8 mouse cellular contexts compared by ENCODE assay signal in genomic region chr4:133887249-133887648, GRCm38 (mm10). TPM values are rescaled to one million over a fixed set of nuclear protein-coding genes. Genes with fewer than 3 reads are reported as not detected.
DNase-seq lines count a peak whose midpoint lies in the region; ATAC-seq and TF ChIP-seq lines count a peak whose summit lies in the region.

No protein-coding gene starts in this region.

- peak; percentile 42 for DNase-seq in kidney, adult 11 months
- DNase-seq in kidney, adult 18-20 months, result no peak
- DNase-seq in adrenal gland, postnatal 14 days, result peak; percentile 67
- DNase-seq in forebrain, embryonic 11.5 days (ENCODE audit: low spot score), result no peak
- peak; percentile 63 for DNase-seq in lung, postnatal 0 days (ENCODE audit: low spot score)
- no peak for DNase-seq in right cerebral cortex, postnatal 10 days (ENCODE audit: low spot score in 2 of 2)

- no peak for TF ChIP-seq EP300 in lung, postnatal 0 days (IDR thresholded peaks at IDR 0.05)

- peaks cover 5% of the 10 kb centered on the region for H3K4me1 ChIP-seq in forebrain, embryonic 11.5 days (replicated peaks; ENCODE audit: control insufficient read depth, insufficient read depth, low read length)
- H3K4me1 ChIP-seq in intestine, embryonic 16.5 days (ENCODE audit: control insufficient read depth, insufficient read depth, low read length), result peaks cover 21% of the 10 kb centered on the region
- peaks cover 5% of the 10 kb centered on the region; the same call in 1 of the 2 replicates for H3K4me1 ChIP-seq in lung, postnatal 0 days (ENCODE audit: insufficient read depth, low read depth, low read length)

- peak overlapping the region; percentile 77 for H3K9ac ChIP-seq in forebrain, embryonic 11.5 days (ENCODE audit: low read length)
- H3K9ac ChIP-seq in intestine, embryonic 16.5 days (ENCODE audit: low read depth, low read length), result peak overlapping the region; percentile 93
- peak overlapping the region; percentile 74 for H3K9ac ChIP-seq in lung, postnatal 0 days (replicated peaks; ENCODE audit: low read depth)

- H3K4me3 ChIP-seq in forebrain, embryonic 11.5 days (ENCODE audit: low read depth, low read length), result peak overlapping the region; percentile 75
- peak overlapping the region; percentile 85 for H3K4me3 ChIP-seq in intestine, embryonic 16.5 days (ENCODE audit: low read length)
- peak overlapping the region; percentile 81 for H3K4me3 ChIP-seq in lung, postnatal 0 days (ENCODE audit: low read depth, low read length)

- no peaks in the 10 kb centered on the region for H3K27me3 ChIP-seq in forebrain, embryonic 11.5 days (ENCODE audit: control insufficient read depth, insufficient read depth, low read length)
- H3K27me3 ChIP-seq in intestine, embryonic 16.5 days (replicated peaks; ENCODE audit: control insufficient read depth, insufficient read depth, low read length), result no peaks in the 10 kb centered on the region
- H3K27me3 ChIP-seq in lung, postnatal 0 days (replicated peaks; ENCODE audit: insufficient read depth, low read length), result no peaks in the 10 kb centered on the region

- no peaks in the 10 kb centered on the region for H3K9me3 ChIP-seq in forebrain, embryonic 11.5 days (ENCODE audit: control insufficient read depth, low read length)
- H3K9me3 ChIP-seq in intestine, embryonic 16.5 days (ENCODE audit: control insufficient read depth, low read length), result no peaks in the 10 kb centered on the region
- no peaks in the 10 kb centered on the region for H3K9me3 ChIP-seq in lung, postnatal 0 days (ENCODE audit: low read length)

- H3K27ac ChIP-seq in forebrain, embryonic 11.5 days (ENCODE audit: low read depth, low read length), result no peak overlapping the region; the same call in 1 of the 2 replicates
- peak overlapping the region; percentile 95 for H3K27ac ChIP-seq in intestine, embryonic 16.5 days (ENCODE audit: low read length)
- peak overlapping the region; percentile 86 for H3K27ac ChIP-seq in lung, postnatal 0 days (ENCODE audit: low read length)

- no peaks in the 10 kb centered on the region for H3K36me3 ChIP-seq in forebrain, embryonic 11.5 days (ENCODE audit: control insufficient read depth, insufficient read depth, low read length)
- H3K36me3 ChIP-seq in intestine, embryonic 16.5 days (ENCODE audit: control insufficient read depth, insufficient read depth, low read length), result no peaks in the 10 kb centered on the region
- H3K36me3 ChIP-seq in lung, postnatal 0 days (ENCODE audit: insufficient read depth, low read length), result no peaks in the 10 kb centered on the region

- H3K4me2 ChIP-seq in forebrain, embryonic 11.5 days (ENCODE audit: low read depth, low read length, severe bottlenecking), result peak overlapping the region; percentile 98
- peak overlapping the region; percentile 65 for H3K4me2 ChIP-seq in intestine, embryonic 16.5 days (ENCODE audit: low read depth, low read length)
- peak overlapping the region; percentile 94 for H3K4me2 ChIP-seq in lung, postnatal 0 days (replicated peaks; ENCODE audit: low read depth, low read length)

- no peak for TF ChIP-seq CTCF in lung, postnatal 0 days (IDR thresholded peaks at IDR 0.05)

- 0% methylated on average over 21 of the region's 32 CpGs for WGBS in forebrain, embryonic 11.5 days
- WGBS in intestine, embryonic 16.5 days, result 0% methylated on average over 30 of the region's 32 CpGs
- under 1% methylated on average over 27 of the region's 32 CpGs for WGBS in lung, postnatal 0 days

- peak; percentile 54; the same call in 1 of the 2 replicates for ATAC-seq in forebrain, embryonic 11.5 days (replicated peaks; ENCODE audit: low FRiP score)
- peak; percentile 62 for ATAC-seq in intestine, embryonic 16.5 days
- peak; percentile 59 for ATAC-seq in lung, postnatal 0 days
- ATAC-seq in monocyte, adult 5-6 weeks (replicated peaks; ENCODE audit: insufficient number of reproducible peaks, low FRiP score, low TSS enrichment, poor library complexity, severe bottlenecking), result no peak

RNA-seq across cellular contexts. Expression of gene Rps6ka1, which starts 0.3 kb away (rescaled TPM):
- total RNA-seq in adrenal gland, postnatal 14 days (2021), result 17.9 and 19.9 TPM in 2 replicates
- 31.5 and 32.2 TPM in 2 replicates for polyA plus RNA-seq in forebrain, embryonic 11.5 days (2014; fragmentation: Nextera tagmentation; extraction: Ambion mirVana)
- 148 and 156 TPM in 2 replicates for polyA plus RNA-seq in intestine, embryonic 16.5 days (2015; fragmentation: Nextera tagmentation; extraction: Ambion mirVana)
- 36.2 and 38.0 TPM in 2 replicates for polyA plus RNA-seq in lung, postnatal 0 days (2015; fragmentation: Nextera tagmentation; extraction: Ambion mirVana)
- total RNA-seq in monocyte, adult 5-6 weeks (2017), result 122 to 151 TPM (median 138 TPM) in 3 replicates

Comparison
In these comparisons a context has a peak if more than half of its experiments do, and no peak if none do; other contexts are left out.
1. DNase-seq: peak in kidney, adult 11 months (single experiment), adrenal gland, postnatal 14 days (single experiment) and lung, postnatal 0 days (single experiment); none in kidney, adult 18-20 months (single experiment), forebrain, embryonic 11.5 days (single experiment) and right cerebral cortex, postnatal 10 days (0 of 2).
2. Peak in every context shown above with its lines, with median percentiles within 50 percentile points of each other: H3K4me2 ChIP-seq, H3K4me3 ChIP-seq and H3K9ac ChIP-seq.